Mouse (Mus musculus): Measurements from ENCODE around the gene Cd320.
"Not testable (repeated sequence)": the region's sequence is repeated elsewhere in the genome, so short reads cannot be mapped to it uniquely, and the experiment has no call there.

Gene Cd320

GRCm38 (mm10) chr17:33824997-33825330, 17.9 kb upstream of the Cd320 start:
- in situ Hi-C loops (cut with MboI, MseI), result not testable (repeated sequence)

GRCm38 (mm10) chr17:33825462-33825861, 17.4 kb upstream of the Cd320 start:
- in situ Hi-C loops (cut with MboI, MseI), result no loop called here

GRCm38 (mm10) chr17:33826850-33827249, 16.0 kb upstream of the Cd320 start:
- in situ Hi-C loops (cut with MboI, MseI), result no loop called here

- in situ Hi-C loops (cut with MboI, MseI), result no loop called here
These were observed 14.0 kb upstream of the Cd320 start for GRCm38 (mm10) chr17:33828892-33829291.

GRCm38 (mm10) chr17:33829561-33829960, 13.3 kb upstream of the Cd320 start:
- in situ Hi-C loops (cut with MboI, MseI), result no loop called here

- in situ Hi-C loops (cut with MboI, MseI), result no loop called here
These were observed 1.3 kb downstream of the Cd320 start for GRCm38 (mm10) chr17:33844196-33844595.

- in situ Hi-C loops (cut with MboI, MseI), result no loop called here
These were observed 5.2 kb downstream of the Cd320 start for GRCm38 (mm10) chr17:33848139-33848538.

- in situ Hi-C loops (cut with MboI, MseI), result no loop called here
These were observed 8.4 kb downstream of the Cd320 start for GRCm38 (mm10) chr17:33851331-33851730.

GRCm38 (mm10) chr17:33857816-33858215, 14.9 kb downstream of the Cd320 start:
- in situ Hi-C loops (cut with MboI, MseI), result no loop called here

- in situ Hi-C loops (cut with MboI, MseI), result no loop called here
These were observed 22.6 kb downstream of the Cd320 start for GRCm38 (mm10) chr17:33865330-33866030.

GRCm38 (mm10) chr17:33873537-33873936, 30.6 kb downstream of the Cd320 start, which contains the start of gene Gm7029:
Gm7029 (plus strand) TSS chr17:33873837.
- in situ Hi-C loops (cut with MboI, MseI), result not testable (repeated sequence)

- in situ Hi-C loops (cut with MboI, MseI), result no loop called here
These were observed 31.5 kb downstream of the Cd320 start for GRCm38 (mm10) chr17:33874411-33874810.

GRCm38 (mm10) chr17:33875797-33876196, 32.9 kb downstream of the Cd320 start:
- in situ Hi-C loops (cut with MboI, MseI), result not testable (repeated sequence)

GRCm38 (mm10) chr17:33884320-33884719, 41.4 kb downstream of the Cd320 start:
- in situ Hi-C loops (cut with MboI, MseI), result not testable (repeated sequence)

- in situ Hi-C loops (cut with MboI, MseI), result not testable (repeated sequence)
These were observed 44.9 kb downstream of the Cd320 start for GRCm38 (mm10) chr17:33887802-33888201.

- in situ Hi-C loops (cut with MboI, MseI), result not testable (repeated sequence)
These were observed 45.3 kb downstream of the Cd320 start for GRCm38 (mm10) chr17:33888230-33888629.

GRCm38 (mm10) chr17:33889941-33890532, 47.1 kb downstream of the Cd320 start:
- in situ Hi-C loops (cut with MboI, MseI), result not testable (repeated sequence)

- in situ Hi-C loops (cut with MboI, MseI), result no loop called here
These were observed 47.7 kb downstream of the Cd320 start, which contains the start of gene Kifc1 for GRCm38 (mm10) chr17:33890533-33891059. Kifc1 (minus strand) TSS chr17:33890661.

GRCm38 (mm10) chr17:33891357-33891756, 48.5 kb downstream of the Cd320 start:
- in situ Hi-C loops (cut with MboI, MseI), result no loop called here

GRCm38 (mm10) chr17:33891892-33892291, 49.0 kb downstream of the Cd320 start:
- in situ Hi-C loops (cut with MboI, MseI), result not testable (repeated sequence)

GRCm38 (mm10) chr17:33892429-33892828, 49.5 kb downstream of the Cd320 start:
- in situ Hi-C loops (cut with MboI, MseI), result no loop called here

GRCm38 (mm10) chr17:33893011-33893410, 50.1 kb downstream of the Cd320 start:
- in situ Hi-C loops (cut with MboI, MseI), result not testable (repeated sequence)
